Mouse (Mus musculus): ENCODE measurements around the gene Kcnn4. TPM values are rescaled to one million over a fixed set of nuclear protein-coding genes. Genes with fewer than 3 reads are reported as not detected.

Gene Kcnn4
- polyA plus RNA-seq, 1 experiment from 2014 or later: 1.5 TPM

- H3K27me3 ChIP-seq: no peaks in the 10 kb centered on the region
- peaks cover 18% of the 10 kb centered on the region for H3K4me1 ChIP-seq (replicated peaks)
- H3K27ac ChIP-seq: no peak overlapping the region
- no peak overlapping the region for H3K9ac ChIP-seq
- no peak overlapping the region for H3K4me2 ChIP-seq
- WGBS: 88% methylated on average over 7 of the region's 7 CpGs
- no peaks in the 10 kb centered on the region for H3K36me3 ChIP-seq
- H3K4me3 ChIP-seq: no peak overlapping the region
- H3K9me3 ChIP-seq: no peaks in the 10 kb centered on the region
- ATAC-seq (ENCODE audit: low FRiP score): no peak
These were observed 1.1 kb upstream of the Kcnn4 start for GRCm38 (mm10) chr7:24368946-24369345.

DNA sequence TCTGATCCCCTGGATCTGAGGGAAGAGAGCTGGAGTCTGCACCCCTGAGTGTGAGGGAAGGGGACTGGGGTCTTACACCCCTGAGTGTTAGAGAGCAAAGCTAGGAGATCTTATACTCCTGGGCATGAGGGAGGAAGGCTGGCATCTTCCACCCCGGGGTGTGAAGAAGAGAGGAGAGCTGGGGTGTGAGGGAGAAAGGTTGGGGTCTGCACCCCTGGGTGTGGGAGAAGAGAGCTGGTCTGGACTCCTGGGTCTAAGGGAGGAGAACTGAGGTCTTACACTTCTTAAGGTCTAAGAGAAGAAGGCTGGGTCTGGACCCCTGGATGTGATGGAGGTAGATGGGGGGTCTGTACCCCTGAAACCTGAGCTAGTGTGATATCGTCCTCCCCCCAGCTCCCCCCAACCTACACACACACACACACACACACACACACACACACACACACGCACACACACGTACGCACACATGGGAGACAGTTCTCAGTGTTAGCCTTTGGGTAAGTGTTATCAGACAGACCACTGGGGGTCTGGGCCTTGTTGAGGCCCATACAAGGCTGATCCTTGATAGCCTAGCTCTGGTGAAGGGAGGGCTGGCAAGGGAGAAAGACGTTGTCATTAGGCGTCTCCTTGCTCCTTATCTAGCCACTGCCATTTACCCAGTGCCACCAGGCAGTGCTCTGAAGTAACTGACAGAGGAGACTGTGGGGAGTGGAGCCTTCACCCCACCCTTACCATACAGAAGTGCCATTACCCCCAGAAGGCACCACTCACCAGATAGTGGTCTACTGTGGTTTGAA lies 1.1 kb downstream of the Kcnn4 start:
- Histone ChIP-seq H3K4me3 (no peak overlapping the region), H3K9ac (no peak overlapping the region), H3K4me2 (no peak overlapping the region), H3K27ac (no peak overlapping the region), H3K36me3 (no peaks in the 10 kb centered on the region), H3K4me1 (replicated peaks) (peaks cover 19% of the 10 kb centered on the region), H3K27me3 (no peaks in the 10 kb centered on the region), H3K9me3 (no peaks in the 10 kb centered on the region)
- no peak for ATAC-seq (ENCODE audit: low FRiP score)
- WGBS: 82% methylated on average over 6 of the region's 7 CpGs

DNA sequence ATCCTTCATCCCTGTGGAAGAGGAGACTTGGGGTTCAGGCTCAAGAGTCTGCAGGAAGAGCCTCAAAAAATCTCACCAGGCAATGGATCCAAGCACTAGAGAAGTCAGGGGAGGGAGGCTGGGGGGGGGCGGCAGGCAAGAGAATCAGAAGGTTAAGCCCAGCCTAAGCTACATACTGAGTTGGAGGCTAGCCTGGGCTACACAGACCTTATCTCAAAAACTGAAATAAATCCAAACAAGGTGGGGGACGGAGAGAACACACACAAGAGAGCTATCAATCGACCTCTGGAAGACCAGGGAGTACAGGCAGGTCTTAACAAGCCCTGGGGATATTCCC lies 1.7 kb downstream of the Kcnn4 start:
- H3K36me3 ChIP-seq: no peaks in the 10 kb centered on the region
- H3K4me1 ChIP-seq (replicated peaks): peaks cover 20% of the 10 kb centered on the region
- H3K4me2 ChIP-seq: no peak overlapping the region
- H3K27me3 ChIP-seq: peaks cover 4% of the 10 kb centered on the region
- 74% methylated on average over 3 of the region's 3 CpGs for WGBS
- H3K9me3 ChIP-seq: no peaks in the 10 kb centered on the region
- H3K9ac ChIP-seq: no peak overlapping the region
- ATAC-seq (ENCODE audit: low FRiP score): no peak
- H3K27ac ChIP-seq: no peak overlapping the region
- H3K4me3 ChIP-seq: no peak overlapping the region

DNA sequence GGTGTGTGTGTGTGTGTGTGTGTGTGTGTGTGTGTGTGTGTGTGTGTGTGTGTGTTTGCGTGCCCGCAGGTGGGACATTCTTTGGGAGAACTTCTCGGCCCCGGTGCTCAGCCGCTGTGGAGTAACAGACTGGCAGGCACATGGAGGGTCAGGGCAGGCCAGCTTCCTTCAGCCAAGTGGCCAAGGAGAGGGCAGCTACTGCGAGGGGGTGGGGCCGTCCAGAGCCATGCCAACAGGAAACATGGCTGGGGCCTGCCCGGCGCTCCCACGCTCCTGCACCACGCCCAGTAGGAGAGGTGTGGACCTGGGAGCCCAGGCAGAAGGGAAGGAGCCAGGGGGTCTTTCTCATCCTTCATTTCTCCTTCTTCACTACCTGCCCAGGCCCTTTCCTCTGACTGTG lies 2.2 kb downstream of the Kcnn4 start:
- Histone ChIP-seq H3K9ac (no peak overlapping the region), H3K4me1 (replicated peaks) (peaks cover 26% of the 10 kb centered on the region), H3K27me3 (peaks cover 9% of the 10 kb centered on the region), H3K4me2 (no peak overlapping the region), H3K9me3 (no peaks in the 10 kb centered on the region), H3K36me3 (no peaks in the 10 kb centered on the region), H3K4me3 (no peak overlapping the region), H3K27ac (peak overlapping the region; percentile 77)
- whole genome bisulfite sequencing: 79% methylated on average over 6 of the region's 11 CpGs
- ATAC-seq (ENCODE audit: low FRiP score): no peak

GRCm38 (mm10) chr7:24372786-24373185 lies 2.7 kb downstream of the Kcnn4 start:
- Histone ChIP-seq H3K36me3 (no peaks in the 10 kb centered on the region), H3K4me2 (no peak overlapping the region), H3K4me1 (replicated peaks) (peaks cover 28% of the 10 kb centered on the region), H3K27ac (peak overlapping the region; percentile 77), H3K27me3 (peaks cover 13% of the 10 kb centered on the region), H3K9ac (no peak overlapping the region), H3K9me3 (no peaks in the 10 kb centered on the region), H3K4me3 (no peak overlapping the region)
- WGBS: 73% methylated on average over 4 of the region's 4 CpGs
- ATAC-seq (ENCODE audit: low FRiP score): no peak

GRCm38 (mm10) chr7:24373538-24374379 lies 3.7 kb downstream of the Kcnn4 start:
- Histone ChIP-seq H3K4me3 (no peak overlapping the region), H3K27me3 (peaks cover 13% of the 10 kb centered on the region), H3K9ac (no peak overlapping the region), H3K9me3 (no peaks in the 10 kb centered on the region), H3K36me3 (no peaks in the 10 kb centered on the region), H3K4me2 (peak overlapping the region; percentile 26), H3K27ac (peak overlapping the region; percentile 77), H3K4me1 (replicated peaks) (peaks cover 32% of the 10 kb centered on the region)
- WGBS: 45% methylated on average over 17 of the region's 20 CpGs
- ATAC-seq (ENCODE audit: low FRiP score): peak; percentile 40

DNA sequence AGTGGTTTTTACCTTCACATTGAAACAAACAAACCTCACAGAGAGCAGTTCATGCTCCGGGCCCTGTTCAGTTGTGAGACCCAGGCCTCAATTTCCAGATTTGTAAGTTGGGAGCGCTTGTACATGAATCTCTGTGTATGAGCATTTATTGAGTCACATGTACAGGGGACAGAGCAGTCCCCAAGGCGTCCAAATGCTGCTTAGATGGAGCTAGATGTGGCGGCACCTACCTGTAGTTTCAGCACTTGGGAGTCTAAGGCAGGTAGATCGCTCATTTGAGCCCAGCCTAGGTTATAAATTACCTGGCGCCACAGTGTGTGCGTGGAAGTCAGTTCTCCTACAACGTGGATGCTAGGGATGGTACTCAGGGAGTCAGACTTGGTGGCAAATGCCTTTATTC lies 6.4 kb downstream of the Kcnn4 start:
- H3K4me3 ChIP-seq: no peak overlapping the region
- H3K36me3 ChIP-seq: no peaks in the 10 kb centered on the region
- no peak overlapping the region for H3K4me2 ChIP-seq
- peaks cover 32% of the 10 kb centered on the region for H3K4me1 ChIP-seq (replicated peaks)
- 89% methylated on average over 8 of the region's 8 CpGs for WGBS
- no peak overlapping the region for H3K27ac ChIP-seq
- H3K27me3 ChIP-seq: peaks cover 14% of the 10 kb centered on the region
- no peak overlapping the region for H3K9ac ChIP-seq
- no peak for ATAC-seq (ENCODE audit: low FRiP score)
- H3K9me3 ChIP-seq: no peaks in the 10 kb centered on the region

GRCm38 (mm10) chr7:24377091-24377865 lies 7.2 kb downstream of the Kcnn4 start:
- ATAC-seq (ENCODE audit: low FRiP score): peak; percentile 26; the same call in 1 of the 2 replicates
- H3K4me2 ChIP-seq: peak overlapping the region; percentile 53
- H3K9me3 ChIP-seq: no peaks in the 10 kb centered on the region
- no peaks in the 10 kb centered on the region for H3K36me3 ChIP-seq
- H3K9ac ChIP-seq: peak overlapping the region; percentile 60
- peak overlapping the region; percentile 29 for H3K4me3 ChIP-seq
- H3K27me3 ChIP-seq: peaks cover 15% of the 10 kb centered on the region
- H3K4me1 ChIP-seq (replicated peaks): peaks cover 32% of the 10 kb centered on the region
- 6% methylated on average over 49 of the region's 49 CpGs for WGBS
- H3K27ac ChIP-seq: 0 out of 2 replicates have a peak overlapping the region, but pooled peaks have one; percentile 12

GRCm38 (mm10) chr7:24378049-24378701 lies 8.1 kb downstream of the Kcnn4 start:
- ATAC-seq (ENCODE audit: low FRiP score): no peak
- no peak overlapping the region for H3K4me2 ChIP-seq
- peaks cover 24% of the 10 kb centered on the region for H3K4me1 ChIP-seq (replicated peaks)
- H3K27me3 ChIP-seq: peaks cover 15% of the 10 kb centered on the region
- H3K27ac ChIP-seq: no peak overlapping the region
- 76% methylated on average over 8 of the region's 10 CpGs for WGBS
- H3K9me3 ChIP-seq: no peaks in the 10 kb centered on the region
- H3K36me3 ChIP-seq: no peaks in the 10 kb centered on the region
- H3K9ac ChIP-seq: no peak overlapping the region
- no peak overlapping the region for H3K4me3 ChIP-seq

- WGBS: 71% methylated on average over 7 of the region's 7 CpGs
- no peak overlapping the region for H3K9ac ChIP-seq
- H3K4me3 ChIP-seq: no peak overlapping the region
- ATAC-seq (ENCODE audit: low FRiP score): no peak
- H3K9me3 ChIP-seq: no peaks in the 10 kb centered on the region
- H3K4me1 ChIP-seq (replicated peaks): peaks cover 13% of the 10 kb centered on the region
- H3K4me2 ChIP-seq: no peak overlapping the region
- no peaks in the 10 kb centered on the region for H3K36me3 ChIP-seq
- no peak overlapping the region for H3K27ac ChIP-seq
- H3K27me3 ChIP-seq: peaks cover 25% of the 10 kb centered on the region
These were observed 9.9 kb downstream of the Kcnn4 start for GRCm38 (mm10) chr7:24379934-24380333.

- no peaks in the 10 kb centered on the region for H3K36me3 ChIP-seq
- H3K4me2 ChIP-seq: no peak overlapping the region
- no peak overlapping the region for H3K9ac ChIP-seq
- H3K4me3 ChIP-seq: no peak overlapping the region
- H3K4me1 ChIP-seq (replicated peaks): peaks cover 13% of the 10 kb centered on the region
- H3K27ac ChIP-seq: no peak overlapping the region
- no peaks in the 10 kb centered on the region for H3K9me3 ChIP-seq
- no peak for ATAC-seq (ENCODE audit: low FRiP score)
- 77% methylated on average over 2 of the region's 2 CpGs for WGBS
- H3K27me3 ChIP-seq: peaks cover 25% of the 10 kb centered on the region
These were observed 10.3 kb downstream of the Kcnn4 start for GRCm38 (mm10) chr7:24380370-24380769.
